Mouse (Mus musculus): ENCODE data around the gene Blvrb.
"Not testable (repeated sequence)": the region's sequence is repeated elsewhere in the genome, so short reads cannot be mapped to it uniquely, and the experiment has no call there.

Gene Blvrb

DNA sequence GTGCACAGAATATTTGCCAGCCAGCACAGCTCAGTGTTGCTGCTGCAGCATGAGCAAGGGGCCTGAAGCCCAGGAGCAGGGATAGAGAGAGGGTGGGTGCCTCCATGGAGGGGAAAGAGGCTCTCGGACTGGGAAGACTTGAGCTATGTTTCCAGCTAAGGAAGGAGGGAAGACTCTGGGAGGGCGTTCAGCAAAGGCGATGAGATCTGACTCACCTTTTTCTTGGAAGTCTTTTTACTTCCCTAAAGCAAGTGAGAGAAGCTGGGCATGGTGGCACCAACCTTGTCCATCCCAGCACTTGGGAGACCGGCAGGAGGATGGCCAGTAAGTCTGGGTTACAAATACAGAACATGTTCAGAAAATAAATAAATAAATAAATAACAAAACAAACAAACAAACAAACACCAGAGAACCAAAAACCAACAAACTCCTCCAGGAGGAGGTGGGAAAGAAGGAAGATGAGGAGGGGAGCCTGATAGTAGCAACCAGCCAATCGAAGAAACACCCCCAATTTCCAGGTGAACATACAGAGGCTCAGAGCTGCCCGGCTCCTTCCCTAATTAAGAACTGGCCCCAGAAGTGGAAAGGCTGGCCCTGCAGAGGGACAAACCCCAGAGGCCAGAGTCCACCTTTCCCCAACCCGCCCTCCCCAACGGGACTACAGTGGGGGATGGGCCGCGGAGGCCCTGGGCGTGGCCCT is 33.3 kb downstream of the Blvrb start:
- DNase-seq (ENCODE audit: low spot score in 2 of 2): no peak

DNA sequence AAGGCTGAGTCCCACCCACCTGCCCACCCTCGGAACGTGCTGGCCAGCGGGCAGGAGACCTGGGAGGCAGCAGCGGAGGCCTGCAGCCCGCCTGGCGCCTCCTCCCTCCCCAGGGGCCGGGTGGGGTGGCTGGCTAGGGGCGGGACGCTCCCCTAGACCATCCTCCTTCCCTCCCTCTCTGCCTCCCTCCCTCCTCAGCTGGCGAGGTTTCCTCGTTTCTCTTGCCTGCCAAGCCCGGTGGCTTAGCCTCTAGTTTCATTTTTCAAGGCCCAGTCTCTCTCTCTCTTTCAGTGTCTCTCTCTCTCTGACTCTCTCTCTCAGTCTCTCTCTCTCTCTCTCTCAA is 33.8 kb downstream of the Blvrb start:
- no peak for DNase-seq (ENCODE audit: low spot score in 2 of 2)

DNA sequence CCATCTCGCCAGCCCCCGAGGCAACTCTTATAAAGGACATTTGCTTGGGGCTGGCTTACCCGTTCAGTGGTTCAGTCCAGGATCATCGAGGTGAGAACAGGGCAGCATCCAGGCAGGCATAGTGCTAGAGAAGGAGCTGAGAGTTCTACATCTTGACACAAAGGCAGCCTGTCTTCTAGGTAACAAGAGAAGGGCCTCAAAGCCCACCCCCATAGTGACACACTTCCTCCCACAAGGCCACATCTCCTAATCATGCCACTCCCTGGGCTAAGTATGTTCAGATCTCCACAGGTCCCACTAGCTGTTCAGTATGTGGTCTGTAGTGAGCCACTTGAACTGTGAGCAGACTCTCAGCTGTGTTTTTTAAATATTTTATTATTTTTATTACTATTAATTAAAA is 36.1 kb downstream of the Blvrb start:
- DNase-seq (ENCODE audit: low spot score in 2 of 2): no peak

DNA sequence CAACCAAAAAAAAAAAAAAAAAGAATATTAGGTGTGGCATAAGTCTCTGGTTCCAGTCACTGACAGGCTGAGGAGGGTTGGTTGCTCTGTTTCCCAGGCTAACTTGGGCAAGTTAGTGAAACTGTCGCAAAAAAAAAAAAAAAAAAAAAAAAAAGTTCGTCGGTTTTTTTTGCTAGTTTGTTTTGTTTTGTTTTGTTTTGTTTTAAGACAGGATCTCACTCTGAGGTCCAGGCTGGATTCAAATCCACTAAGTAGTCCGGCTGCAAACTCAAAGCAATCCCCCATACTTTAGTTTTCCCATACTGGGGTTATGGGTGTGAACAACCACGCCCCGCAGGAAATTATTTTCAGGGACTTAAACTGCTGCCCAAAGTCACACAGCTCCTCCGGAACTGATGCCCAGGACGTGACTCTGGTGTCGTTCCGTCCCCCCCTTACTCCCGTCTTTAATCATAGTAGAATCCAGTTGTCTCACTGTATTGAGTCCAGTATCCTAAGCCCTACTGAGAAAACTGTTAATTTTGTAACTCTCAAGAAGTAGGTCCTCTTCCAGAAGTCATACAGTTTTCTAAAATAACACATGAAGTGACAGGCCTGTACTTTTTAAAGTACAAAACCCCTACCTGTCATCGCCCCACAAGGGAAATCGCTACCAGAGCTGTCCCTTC is 38.5 kb downstream of the Blvrb start:
- DNase-seq (ENCODE audit: low spot score in 2 of 2): no peak

DNA sequence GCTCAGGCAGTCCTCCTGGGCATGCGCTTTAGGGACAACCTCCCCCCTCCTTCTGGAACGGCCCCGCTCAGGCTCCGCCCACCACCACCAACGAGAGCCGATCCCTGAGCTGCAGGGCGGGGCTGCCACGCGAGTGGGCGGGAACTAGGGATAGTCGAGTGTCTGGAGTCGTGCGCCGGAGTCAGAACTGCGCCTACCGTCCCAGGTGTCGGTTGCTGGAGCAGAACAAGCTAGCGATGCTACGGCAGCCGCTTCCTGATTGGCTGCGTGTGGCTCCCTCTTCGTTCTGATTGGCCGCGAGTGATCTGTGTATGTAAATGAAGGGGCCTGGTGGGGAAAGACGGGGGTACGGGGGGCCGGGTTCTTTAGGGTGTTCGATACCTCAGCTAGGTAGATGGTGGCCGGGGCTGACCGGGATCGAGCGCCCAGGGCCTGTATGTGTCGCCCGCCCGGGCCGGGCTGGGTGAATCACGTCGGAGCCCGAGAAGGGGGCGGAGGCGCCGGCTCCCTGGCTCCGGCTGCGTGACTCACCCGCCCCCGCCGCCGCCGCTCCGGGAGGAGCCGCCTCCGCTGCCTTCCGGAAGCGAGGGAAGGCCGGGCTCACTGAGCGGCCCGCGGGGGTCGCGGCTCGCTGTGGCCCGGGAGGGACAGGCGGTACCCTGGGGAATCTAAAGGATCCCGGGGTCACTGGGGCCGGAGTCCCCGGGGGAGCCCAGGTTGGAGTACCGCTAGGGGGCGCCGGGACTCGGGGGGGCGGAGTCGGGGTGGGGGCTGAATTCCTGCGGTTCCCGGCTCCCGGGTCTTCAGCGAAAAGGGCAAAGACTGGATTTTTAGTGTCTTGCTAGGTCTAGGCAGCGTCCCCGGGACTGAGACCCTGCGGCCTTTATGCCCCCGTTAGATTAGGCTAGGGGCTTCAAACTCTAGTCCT is 39.3 kb downstream of the Blvrb start, which contains the start of gene Sertad1:
Sertad1 (plus strand) TSS at position 141 of the 928 bp plus-strand sequence.
- peak; percentile 97 to 99 for DNase-seq (ENCODE audit: low spot score in 2 of 2)

DNA sequence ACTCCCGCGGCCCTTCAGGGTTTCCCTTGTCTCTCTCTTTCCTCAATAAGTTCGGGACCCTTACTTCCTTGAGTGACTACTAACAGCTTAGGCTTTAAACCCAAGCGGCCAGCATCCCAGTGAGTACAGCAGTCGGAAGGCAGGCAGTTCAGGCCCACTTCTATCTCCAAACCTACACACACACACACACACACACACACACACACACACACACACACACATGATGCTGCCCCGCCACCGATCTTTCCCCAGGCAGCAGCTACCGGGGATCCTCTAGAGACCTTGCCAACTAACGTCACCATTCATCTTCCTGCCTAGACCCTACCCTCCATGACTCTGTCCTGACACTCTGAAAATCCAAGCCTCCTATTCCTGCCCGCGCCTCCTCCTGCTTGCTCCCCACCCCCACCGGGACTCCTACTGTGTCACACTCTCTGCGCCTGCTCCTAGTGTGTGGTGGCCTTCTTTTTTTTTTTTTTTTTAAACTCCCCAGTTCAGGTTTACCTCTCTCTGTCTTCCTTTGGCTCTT is 40.0 kb downstream of the Blvrb start:
- DNase-seq (ENCODE audit: low spot score in 2 of 2): peak in 1 of 2 experiments; percentile 54

DNA sequence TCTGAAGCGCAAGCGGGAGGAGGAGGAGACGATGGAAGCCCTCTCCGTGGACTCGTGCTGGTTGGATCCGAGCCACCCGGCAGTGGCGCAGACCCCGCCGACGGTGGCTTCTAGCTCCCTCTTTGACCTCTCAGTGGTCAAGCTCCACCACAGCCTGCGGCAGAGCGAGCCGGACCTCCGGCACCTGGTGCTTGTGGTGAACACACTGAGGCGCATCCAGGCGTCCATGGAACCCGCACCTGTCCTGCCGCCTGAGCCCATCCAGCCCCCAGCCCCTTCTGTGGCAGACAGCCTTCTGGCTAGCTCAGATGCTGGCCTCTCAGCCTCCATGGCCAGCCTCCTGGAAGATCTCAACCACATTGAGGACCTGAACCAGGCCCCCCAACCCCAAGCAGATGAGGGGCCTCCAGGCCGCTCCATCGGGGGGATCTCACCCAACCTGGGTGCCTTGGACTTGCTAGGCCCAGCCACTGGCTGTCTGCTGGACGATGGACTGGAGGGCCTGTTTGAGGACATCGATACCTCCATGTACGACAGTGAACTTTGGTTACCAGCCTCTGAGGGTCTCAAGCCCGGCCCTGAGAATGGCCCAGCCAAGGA is 41.6 kb downstream of the Blvrb start:
- no peak for DNase-seq (ENCODE audit: low spot score in 2 of 2)

DNA sequence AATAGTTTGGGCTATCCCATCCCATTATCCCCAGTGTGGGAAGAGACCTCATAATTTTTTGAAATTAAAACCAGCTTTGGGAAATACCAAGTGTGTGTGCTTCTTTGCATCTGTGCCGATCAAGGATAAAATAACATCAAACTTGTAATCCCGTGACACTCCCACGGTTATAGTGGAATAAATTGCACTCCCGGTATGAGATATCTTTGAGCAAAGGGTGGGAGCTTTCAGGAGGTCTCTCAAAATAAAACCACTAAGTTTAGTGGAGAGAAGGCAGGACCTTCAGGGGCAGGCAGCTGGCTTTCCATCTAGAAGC is 42.4 kb downstream of the Blvrb start:
- no peak for DNase-seq (ENCODE audit: low spot score in 2 of 2)

DNA sequence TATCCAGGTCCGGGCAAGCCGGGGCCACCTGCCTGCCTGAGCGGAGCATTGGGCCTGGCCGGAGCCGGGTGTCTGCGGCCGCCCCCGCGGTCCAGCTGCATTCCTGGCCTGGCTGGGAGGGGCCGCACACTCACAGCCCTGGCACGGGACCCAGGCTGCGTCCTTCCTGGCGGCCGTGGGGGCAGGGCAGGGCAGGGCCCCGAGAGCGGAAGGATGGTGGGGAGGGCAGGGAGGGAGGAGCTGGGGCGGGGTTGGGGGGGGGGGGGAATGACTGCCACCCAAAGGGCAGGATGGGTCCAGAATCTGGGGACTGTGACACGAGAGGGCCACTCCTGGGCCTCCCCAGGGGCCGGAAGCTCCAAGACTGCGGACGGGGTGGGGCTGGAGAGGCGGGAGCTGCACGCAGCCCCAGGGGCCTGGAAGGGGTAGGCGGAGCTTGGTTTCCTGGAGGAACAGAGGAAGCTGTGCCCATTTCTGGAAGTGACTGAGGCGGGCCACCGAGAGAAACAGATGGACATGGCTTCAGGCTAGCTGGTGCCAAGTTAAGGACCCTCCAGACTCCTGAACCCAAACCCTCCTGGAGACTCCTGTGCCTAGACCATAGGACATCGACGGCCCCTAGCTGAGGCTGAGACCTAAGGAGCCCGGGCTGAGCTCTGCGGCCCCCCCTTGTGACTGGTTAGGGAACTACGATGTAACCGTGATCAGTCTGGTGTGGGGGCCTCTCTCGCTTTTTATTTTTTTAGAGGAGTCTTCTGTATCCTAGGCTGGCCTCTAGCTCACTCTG is 43.0 kb downstream of the Blvrb start:
- peak; percentile 76 to 81 for DNase-seq (ENCODE audit: low spot score in 2 of 2)

DNA sequence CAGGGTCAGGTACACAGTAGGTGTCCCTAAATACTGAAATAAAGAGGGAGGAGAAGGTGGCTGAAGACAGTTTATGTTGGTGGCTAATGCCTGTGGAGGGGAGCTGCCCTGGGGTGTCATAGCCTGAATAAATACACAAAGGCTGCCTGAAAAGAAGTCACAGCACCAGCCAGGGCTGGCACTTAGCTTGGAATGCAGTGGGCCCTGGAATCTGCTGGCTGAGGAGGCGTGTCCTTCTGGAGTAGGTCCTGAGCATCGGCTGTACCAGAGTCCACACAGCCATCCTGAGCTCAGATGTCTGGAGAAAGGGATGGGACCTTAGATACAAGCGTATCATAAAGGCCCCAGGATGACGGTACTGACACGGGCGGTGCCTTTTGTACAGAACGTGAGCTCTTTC is 44.1 kb downstream of the Blvrb start:
- no peak for DNase-seq (ENCODE audit: low spot score in 2 of 2)

DNA sequence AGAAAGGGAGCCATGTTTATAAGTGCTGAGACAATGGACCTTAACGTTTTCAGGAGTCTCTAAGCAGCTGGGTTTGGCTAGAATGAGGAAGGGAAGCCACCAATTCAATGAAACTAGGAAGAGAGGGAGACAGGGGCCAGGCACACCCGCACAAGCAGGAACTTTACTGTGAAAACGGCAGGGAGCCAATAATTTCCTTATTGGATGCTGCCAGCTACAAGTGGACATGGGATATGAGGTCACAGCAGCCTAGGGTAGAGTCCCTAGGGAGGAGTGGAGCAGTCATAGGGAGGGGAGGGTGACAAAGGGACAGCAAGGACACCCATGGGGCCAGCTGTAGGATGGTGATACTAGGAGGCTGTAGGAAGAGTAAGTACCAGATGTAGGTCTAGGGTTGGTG is 45.2 kb downstream of the Blvrb start:
- DNase-seq (ENCODE audit: low spot score in 2 of 2): no peak

DNA sequence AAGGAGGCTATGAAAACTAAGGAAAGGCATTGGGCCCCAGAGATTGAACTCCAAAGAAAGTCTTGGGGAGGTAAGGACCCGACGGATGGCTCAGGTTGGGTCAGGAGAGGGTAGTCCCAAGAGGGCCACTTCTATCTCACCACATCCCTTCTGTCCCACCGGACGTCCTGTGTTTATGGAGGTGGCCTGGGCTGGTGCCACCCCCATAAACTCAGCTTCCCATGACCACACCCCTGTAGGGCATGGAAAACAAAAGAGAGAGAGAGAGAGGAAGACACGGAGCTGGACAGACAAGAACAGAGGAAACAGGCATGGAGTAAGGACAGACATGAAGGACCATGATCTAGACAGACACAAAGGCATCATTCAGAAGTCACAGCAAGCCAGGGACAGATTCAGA is 45.7 kb downstream of the Blvrb start:
- DNase-seq (ENCODE audit: low spot score in 2 of 2): no peak

DNA sequence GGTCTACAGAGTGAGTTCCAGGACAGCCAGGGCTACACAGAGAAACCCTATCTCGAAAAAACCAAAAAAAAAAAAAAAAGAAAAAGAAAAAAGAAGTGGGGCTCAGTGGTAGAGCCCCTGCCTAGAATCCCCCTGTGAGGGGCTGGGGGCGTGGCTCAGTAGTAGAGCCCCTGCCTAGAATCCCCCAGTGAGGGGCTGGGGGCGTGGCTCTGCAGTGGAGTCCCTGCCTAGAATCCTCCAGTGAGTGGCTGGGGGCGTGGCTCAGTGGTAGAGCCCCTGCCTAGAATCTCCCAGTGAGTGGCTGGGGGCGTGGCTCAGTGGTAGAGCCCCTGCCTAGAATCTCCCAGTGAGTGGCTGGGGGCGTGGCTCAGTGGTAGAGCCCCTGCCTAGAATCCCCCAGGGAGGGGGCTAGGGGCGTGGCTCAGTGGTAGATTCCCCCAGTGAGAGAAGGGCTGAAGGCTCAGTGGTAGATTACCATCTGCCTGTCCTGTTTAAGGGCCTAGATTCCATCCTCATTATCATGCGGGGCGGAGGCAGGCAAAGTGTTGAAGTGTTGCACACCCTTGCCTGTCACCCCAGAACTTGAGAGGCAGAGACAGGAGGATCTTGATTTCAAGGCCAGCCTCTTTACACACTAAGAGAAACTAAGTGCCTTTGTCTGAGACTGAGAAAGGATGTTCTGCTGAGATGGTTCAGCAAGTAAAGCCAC is 47.0 kb downstream of the Blvrb start:
- DNase-seq (ENCODE audit: low spot score in 2 of 2): not testable (repeated sequence)

DNA sequence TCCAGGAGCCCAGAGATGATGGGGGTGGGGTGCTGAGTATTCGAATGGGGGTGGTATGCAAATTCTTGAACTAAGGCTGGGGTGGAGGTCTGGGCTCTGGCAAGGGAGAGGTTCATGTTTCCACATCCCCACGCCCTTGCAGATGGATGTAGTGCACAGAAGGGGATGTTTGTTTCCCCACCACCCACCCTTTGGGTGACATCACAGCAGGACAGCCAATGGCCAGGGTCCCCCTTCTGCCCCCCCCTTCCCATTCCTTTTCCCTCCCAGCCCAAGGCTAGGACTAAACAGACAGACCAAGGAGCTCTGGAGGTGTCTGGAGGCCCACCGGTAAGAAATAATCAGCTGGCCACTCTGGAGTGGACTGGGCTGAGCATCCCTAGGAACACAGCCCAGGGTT is 51.3 kb downstream of the Blvrb start, which contains the start of gene Prx:
Prx (plus strand) TSS at position 289 of the 400 bp plus-strand sequence.
- DNase-seq (ENCODE audit: low spot score in 2 of 2): no peak

DNA sequence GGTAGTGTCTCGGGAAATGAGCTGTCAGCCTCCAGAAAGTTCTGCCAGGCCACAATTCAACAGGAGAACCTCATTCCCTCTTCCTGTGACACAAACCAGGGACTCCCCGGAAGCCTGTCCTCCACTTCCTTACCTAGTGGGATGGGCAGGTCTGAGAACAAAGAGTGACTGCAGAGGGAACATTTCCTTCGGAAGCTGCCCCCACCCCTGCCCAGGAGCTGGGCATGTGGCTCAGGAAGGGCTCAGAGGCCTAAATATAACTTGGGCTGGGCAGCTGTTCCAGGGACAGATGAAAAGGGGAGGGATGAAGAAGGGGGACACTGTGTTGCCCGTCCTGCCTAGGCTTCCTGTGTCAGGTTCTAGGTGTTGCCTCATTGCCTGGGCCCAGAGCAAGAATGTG is 53.8 kb downstream of the Blvrb start:
- DNase-seq (ENCODE audit: low spot score in 2 of 2): no peak

DNA sequence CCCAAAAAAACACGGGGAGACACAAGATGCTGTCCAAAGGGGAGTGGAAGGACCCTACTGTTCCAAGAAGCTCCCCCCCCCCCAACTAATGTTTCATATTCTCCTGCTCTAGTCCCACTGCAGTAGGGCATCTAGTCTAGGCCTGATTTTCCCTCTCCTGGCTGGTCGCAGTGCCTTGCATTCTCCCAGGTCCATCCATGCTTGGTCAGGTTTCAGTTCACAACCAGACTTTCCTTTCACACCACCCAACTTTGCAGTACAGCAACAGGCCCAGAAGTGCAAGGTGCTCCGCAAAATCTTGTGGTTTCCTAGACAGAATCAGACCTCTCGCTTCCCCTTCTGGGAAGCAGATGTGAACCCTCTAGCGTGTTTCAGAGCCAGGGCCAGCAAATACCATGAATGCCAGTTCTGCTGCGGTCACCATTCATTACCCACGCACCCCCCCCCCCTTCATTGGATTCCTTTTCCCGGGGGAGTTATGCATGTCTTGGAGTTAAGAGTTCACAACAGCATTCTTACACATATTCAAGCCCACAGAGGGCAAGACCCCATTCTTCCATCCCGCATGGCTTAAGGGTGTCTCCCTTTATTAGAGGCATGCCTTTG is 59.1 kb downstream of the Blvrb start:
- no peak for DNase-seq (ENCODE audit: low spot score in 2 of 2)

DNA sequence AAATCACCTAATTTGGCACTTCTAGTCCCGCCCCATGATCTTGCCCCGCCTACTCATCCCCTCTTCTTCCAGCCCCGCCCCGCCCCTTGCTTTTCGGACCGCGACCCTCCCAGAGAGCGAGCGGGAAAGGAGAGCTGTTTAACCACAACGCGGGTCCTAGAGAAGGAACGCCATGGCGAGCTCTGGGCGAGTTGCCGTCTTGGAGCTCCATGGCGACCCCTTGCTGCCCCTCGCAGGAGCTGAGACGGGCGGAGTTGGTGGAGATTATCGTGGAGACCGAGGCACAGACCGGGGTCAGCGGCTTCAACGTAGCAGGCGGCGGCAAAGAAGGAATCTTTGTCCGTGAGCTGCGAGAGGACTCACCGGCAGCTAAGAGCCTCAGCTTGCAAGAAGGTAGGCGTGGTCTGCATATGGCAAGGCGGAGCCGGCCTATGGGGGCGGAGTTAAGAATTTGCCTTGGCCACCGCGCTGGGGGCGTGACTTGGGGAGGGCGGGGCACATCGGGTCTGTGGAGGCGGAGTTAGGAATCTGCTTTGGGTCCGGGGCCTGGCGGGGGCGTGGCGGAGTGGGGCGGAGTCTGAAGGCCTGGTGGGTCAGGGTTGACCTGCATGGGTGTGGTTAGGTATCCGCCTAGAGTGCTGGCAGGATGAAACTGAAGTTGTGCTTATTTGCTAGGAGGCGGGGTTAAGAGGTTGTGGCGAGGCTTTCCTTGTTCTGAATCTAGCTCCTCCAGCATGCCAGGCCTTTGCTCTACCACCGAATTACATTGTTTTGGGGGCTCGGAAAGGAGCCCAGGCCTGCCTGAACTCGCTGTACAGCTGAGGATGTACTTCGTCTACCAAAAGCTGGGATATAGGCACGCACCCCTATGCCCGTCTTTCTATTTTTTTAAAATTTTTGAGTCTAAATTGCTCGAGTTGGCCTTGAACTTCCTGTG is 60.2 kb downstream of the Blvrb start:
- peak; percentile 77 to 82 for DNase-seq (ENCODE audit: low spot score in 2 of 2)

DNA sequence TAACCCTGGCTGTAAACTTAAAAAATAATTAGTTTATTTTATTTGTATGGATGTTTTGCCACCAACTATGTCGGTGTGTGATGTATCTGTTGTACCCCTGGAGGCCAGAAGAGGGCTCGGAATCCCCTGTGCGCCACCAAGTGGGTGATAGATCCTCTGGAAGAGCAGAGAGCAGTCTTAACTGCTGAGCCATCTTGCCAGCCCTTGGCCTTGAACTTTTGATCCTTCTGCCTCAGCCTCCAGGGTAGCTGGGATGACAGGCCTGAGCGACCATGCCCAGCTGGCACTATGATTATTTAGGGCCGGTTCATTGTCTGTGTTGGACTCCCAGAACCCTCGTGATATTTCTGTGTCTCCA is 60.8 kb downstream of the Blvrb start:
- no peak for DNase-seq (ENCODE audit: low spot score in 2 of 2)

DNA sequence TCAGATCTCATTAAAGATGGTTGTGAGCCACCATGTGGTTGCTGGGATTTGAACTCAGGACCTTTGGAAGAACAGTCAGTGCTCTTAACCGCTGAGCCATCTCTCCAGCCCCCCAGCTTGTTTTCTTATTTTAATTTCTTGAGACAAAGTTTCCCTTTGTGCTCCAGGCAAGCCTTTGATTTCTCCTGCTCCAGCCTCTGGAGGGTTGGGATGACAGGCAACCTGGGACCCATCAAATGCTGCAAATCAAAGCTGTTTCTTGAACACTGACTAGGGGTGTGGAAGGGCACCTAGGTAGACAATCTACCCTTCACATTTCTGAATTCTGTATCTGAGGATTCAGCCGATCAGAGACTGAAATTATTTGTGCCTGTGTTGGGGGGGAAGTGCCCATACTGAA is 63.0 kb downstream of the Blvrb start:
- no peak for DNase-seq (ENCODE audit: low spot score in 2 of 2)

All from frontal cortex, postnatal 25 days (tissue).